In genomic region chr3:50443942-50444341, GRCm38 (mm10) we compare ENCODE assay signal across 8 mouse cellular contexts. TPM values are rescaled to one million over a fixed set of nuclear protein-coding genes. Genes with fewer than 3 reads are reported as not detected.
DNase-seq lines count a peak whose midpoint lies in the region; ATAC-seq and TF ChIP-seq lines count a peak whose summit lies in the region.

No protein-coding gene starts in this region.

- no peaks in the 10 kb centered on the region for H3K9me3 ChIP-seq in heart, embryonic 15.5 days (replicated peaks)
- H3K9me3 ChIP-seq in hindbrain, embryonic 15.5 days = no peaks in the 10 kb centered on the region
- H3K9me3 ChIP-seq in midbrain, embryonic 13.5 days = no peaks in the 10 kb centered on the region

- H3K4me1 ChIP-seq in heart, embryonic 15.5 days (replicated peaks) = peaks cover 6% of the 10 kb centered on the region
- peaks cover 1% of the 10 kb centered on the region; the same call in 1 of the 2 replicates for H3K4me1 ChIP-seq in bone marrow, adult 2 months (ENCODE audit: control insufficient read depth, insufficient read depth, low read length)
- peaks cover 18% of the 10 kb centered on the region for H3K4me1 ChIP-seq in hindbrain, embryonic 15.5 days (replicated peaks)
- H3K4me1 ChIP-seq in midbrain, embryonic 13.5 days (replicated peaks) = peaks cover 21% of the 10 kb centered on the region

- peak overlapping the region; percentile 75 for H3K4me2 ChIP-seq in heart, embryonic 15.5 days
- H3K4me2 ChIP-seq in hindbrain, embryonic 15.5 days = peak overlapping the region; percentile 60
- H3K4me2 ChIP-seq in midbrain, embryonic 13.5 days (replicated peaks) = peak overlapping the region; percentile 59

- TF ChIP-seq CTCF in bone marrow, adult 2 months (IDR thresholded peaks at IDR 0.05; ENCODE audit: control insufficient read depth, insufficient read depth, low read length) = no peak

- no peak overlapping the region for H3K9ac ChIP-seq in heart, embryonic 15.5 days
- no peak overlapping the region for H3K9ac ChIP-seq in hindbrain, embryonic 15.5 days
- 0 out of 2 replicates have a peak overlapping the region, but pooled peaks have one; percentile 32 for H3K9ac ChIP-seq in midbrain, embryonic 13.5 days (replicated peaks)

- TF ChIP-seq POLR2A in bone marrow, adult 2 months (IDR thresholded peaks at IDR 0.05; ENCODE audit: borderline replicate concordance, control insufficient read depth, low read depth, low read length) = no peak

- no peaks in the 10 kb centered on the region for H3K36me3 ChIP-seq in heart, embryonic 15.5 days
- no peaks in the 10 kb centered on the region for H3K36me3 ChIP-seq in hindbrain, embryonic 15.5 days
- H3K36me3 ChIP-seq in midbrain, embryonic 13.5 days = no peaks in the 10 kb centered on the region

- no peaks in the 10 kb centered on the region for H3K27me3 ChIP-seq in heart, embryonic 15.5 days
- no peaks in the 10 kb centered on the region for H3K27me3 ChIP-seq in hindbrain, embryonic 15.5 days
- no peaks in the 10 kb centered on the region for H3K27me3 ChIP-seq in midbrain, embryonic 13.5 days

- no peak for DNase-seq in heart, postnatal 14 days
- no peak for DNase-seq in right cerebral cortex, adult 18-20 months
- DNase-seq in ovary, postnatal 10 days (ENCODE audit: low spot score) = no peak
- DNase-seq in kidney, postnatal 4 days = no peak

- no peak for ATAC-seq in heart, embryonic 15.5 days (replicated peaks; ENCODE audit: insufficient number of reproducible peaks, insufficient read depth, low FRiP score, low read depth)
- ATAC-seq in hindbrain, embryonic 15.5 days (ENCODE audit: low FRiP score, low read depth) = no peak
- ATAC-seq in midbrain, embryonic 13.5 days = peak; percentile 41; the same call in 1 of the 2 replicates

- H3K4me3 ChIP-seq in heart, embryonic 15.5 days = peak overlapping the region; percentile 40
- peak overlapping the region; percentile 34 for H3K4me3 ChIP-seq in bone marrow, adult 2 months (replicated peaks; ENCODE audit: control insufficient read depth, low read depth, low read length)
- peak overlapping the region; percentile 27 for H3K4me3 ChIP-seq in hindbrain, embryonic 15.5 days
- peak overlapping the region; percentile 33 for H3K4me3 ChIP-seq in midbrain, embryonic 13.5 days (replicated peaks)

- intact Hi-C loops in heart, postnatal 14 days (cut with DNase I) = no loop called here

- WGBS in heart, embryonic 15.5 days = 27% methylated on average over 9 of the region's 9 CpGs
- 1% methylated on average over 9 of the region's 9 CpGs for WGBS in bone marrow, adult 2 months
- WGBS in hindbrain, embryonic 15.5 days = 12% methylated on average over 9 of the region's 9 CpGs
- WGBS in midbrain, embryonic 13.5 days = 7% methylated on average over 9 of the region's 9 CpGs

- H3K27ac ChIP-seq in heart, embryonic 15.5 days = no peak overlapping the region
- no peak overlapping the region for H3K27ac ChIP-seq in bone marrow, adult 2 months (ENCODE audit: control insufficient read depth, insufficient read depth, low read depth, low read length, poor library complexity)
- no peak overlapping the region for H3K27ac ChIP-seq in hindbrain, embryonic 15.5 days (replicated peaks)
- no peak overlapping the region for H3K27ac ChIP-seq in midbrain, embryonic 13.5 days

RNA-seq across cellular contexts. Expression of gene Slc7a11, which starts 0.5 kb away (rescaled TPM):
- 0.10 and 0.22 TPM in 2 replicates for polyA plus RNA-seq in heart, embryonic 15.5 days (2015; fragmentation: Nextera tagmentation; extraction: Ambion mirVana)
- total RNA-seq in heart, postnatal 14 days (2021) = 1 to 10 TPM in 1 of 2 experiments, under 1 TPM in 1; 0.17 to 1.4 TPM
- 1.1 and 1.4 TPM in 2 replicates for polyA plus RNA-seq in bone marrow, adult 2 months (2011; ENCODE audit: insufficient read depth, insufficient read length, low replicate concordance, missing spikeins)
- polyA plus RNA-seq in hindbrain, embryonic 15.5 days (2015; fragmentation: Nextera tagmentation; extraction: Ambion mirVana) = 3.1 and 3.2 TPM in 2 replicates
- polyA plus RNA-seq in midbrain, embryonic 13.5 days (2015; fragmentation: Nextera tagmentation; extraction: Ambion mirVana) = 1.4 and 1.7 TPM in 2 replicates
